15 mouse cellular contexts compared by ENCODE assay signal in the genomic region with DNA sequence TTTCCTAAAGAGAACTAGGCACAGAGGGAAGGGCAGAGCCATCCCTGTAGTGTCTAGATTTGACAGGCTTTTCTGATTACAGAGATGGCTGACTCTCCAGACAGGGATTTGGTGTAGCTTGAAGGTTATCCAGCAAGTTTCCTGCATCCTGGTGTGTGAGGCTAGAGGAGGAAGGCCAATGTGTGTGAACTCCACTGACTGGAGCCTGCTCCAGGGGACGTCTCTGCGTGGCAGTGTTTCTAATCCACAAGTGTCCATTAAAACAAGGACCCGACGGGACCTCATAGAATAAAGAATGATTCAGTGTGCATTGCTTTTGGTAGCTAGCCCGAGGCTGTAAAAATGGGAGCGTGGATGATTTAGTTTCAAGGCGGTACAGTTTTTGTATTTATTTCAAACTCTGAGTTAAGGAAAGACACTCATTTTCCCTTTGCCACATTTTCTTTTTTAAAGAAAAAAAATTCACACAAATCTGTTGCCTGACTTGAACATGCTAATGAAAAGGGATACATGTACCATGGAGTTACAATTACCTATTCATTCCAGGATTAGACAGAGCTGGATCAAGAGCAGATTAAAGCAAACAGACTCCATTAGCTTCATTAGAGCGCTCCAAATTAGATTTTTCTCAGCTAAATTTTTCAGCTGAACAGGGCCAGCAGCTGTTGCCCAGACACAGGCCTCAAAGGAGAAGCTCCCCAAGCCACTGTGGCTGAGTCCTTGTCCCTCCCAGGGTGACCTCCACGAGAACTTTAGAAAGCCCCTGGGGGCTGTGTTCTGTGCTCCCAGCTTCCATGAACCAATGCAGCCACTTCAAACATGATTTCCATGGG. TPM values are rescaled to one million over a fixed set of nuclear protein-coding genes. Genes with fewer than 3 reads are reported as not detected.
DNase-seq lines count a peak whose midpoint lies in the region; ATAC-seq lines count a peak whose summit lies in the region.
"Had no signal": no experiment of that assay in that cellular context is flagged by ENCODE, and none has a peak within 500 bp of the region (broad histone marks: within the 10 kb centered on the region; RNA-seq: fewer than 3 reads in every experiment).

No protein-coding gene starts in this region.

- no peak overlapping the region for H3K27ac ChIP-seq in heart, embryonic 10.5 days
- H3K27ac ChIP-seq in forebrain, embryonic 12.5 days, result peak overlapping the region; percentile 78
- H3K27ac ChIP-seq in midbrain, embryonic 11.5 days (ENCODE audit: low read depth, low read length), result 0 out of 2 replicates have a peak overlapping the region, but pooled peaks have one; percentile 0
- H3K27ac ChIP-seq: liver, embryonic 12.5 days; lung, embryonic 15.5 days had no signal

- H3K4me1 ChIP-seq in heart, embryonic 10.5 days, result no peaks in the 10 kb centered on the region
- H3K4me1 ChIP-seq in forebrain, embryonic 12.5 days, result peaks cover 18% of the 10 kb centered on the region
- H3K4me1 ChIP-seq in midbrain, embryonic 11.5 days (ENCODE audit: control insufficient read depth, insufficient read depth, low read length), result peaks cover 9% of the 10 kb centered on the region; the same call in 1 of the 2 replicates
- H3K4me1 ChIP-seq: liver, embryonic 12.5 days; lung, embryonic 15.5 days had no signal

- ATAC-seq in forebrain, embryonic 12.5 days (ENCODE audit: low FRiP score), result peak; percentile 58
- ATAC-seq in midbrain, embryonic 11.5 days (ENCODE audit: low FRiP score), result 0 out of 2 replicates have a peak, but pooled peaks have one; percentile 24
- ATAC-seq: liver, embryonic 12.5 days had no signal

- 71% methylated on average over 9 of the region's 9 CpGs for WGBS in heart, embryonic 10.5 days
- 16% methylated on average over 9 of the region's 9 CpGs for WGBS in forebrain, embryonic 12.5 days
- WGBS in midbrain, embryonic 11.5 days, result 51% methylated on average over 9 of the region's 9 CpGs

- no peaks in the 10 kb centered on the region for H3K9me3 ChIP-seq in heart, embryonic 10.5 days
- H3K9me3 ChIP-seq in forebrain, embryonic 12.5 days, result no peaks in the 10 kb centered on the region
- no peaks in the 10 kb centered on the region for H3K9me3 ChIP-seq in midbrain, embryonic 11.5 days (ENCODE audit: control insufficient read depth, low read length)
- H3K9me3 ChIP-seq: liver, embryonic 12.5 days; lung, embryonic 15.5 days had no signal

- H3K36me3 ChIP-seq in heart, embryonic 10.5 days, result no peaks in the 10 kb centered on the region
- H3K36me3 ChIP-seq in forebrain, embryonic 12.5 days (replicated peaks), result no peaks in the 10 kb centered on the region
- no peaks in the 10 kb centered on the region for H3K36me3 ChIP-seq in midbrain, embryonic 11.5 days (ENCODE audit: control insufficient read depth, insufficient read depth, low read length)
- H3K36me3 ChIP-seq: liver, embryonic 12.5 days; lung, embryonic 15.5 days had no signal

- H3K4me2 ChIP-seq in forebrain, embryonic 12.5 days, result no peak overlapping the region
- H3K4me2 ChIP-seq in midbrain, embryonic 11.5 days, result no peak overlapping the region
- H3K4me2 ChIP-seq: liver, embryonic 12.5 days; lung, embryonic 15.5 days had no signal

- H3K9ac ChIP-seq in forebrain, embryonic 12.5 days, result no peak overlapping the region
- no peak overlapping the region for H3K9ac ChIP-seq in midbrain, embryonic 11.5 days (ENCODE audit: low read length)
- H3K9ac ChIP-seq: liver, embryonic 12.5 days; lung, embryonic 15.5 days had no signal

- 0 out of 2 replicates have a peak, but pooled peaks cover 4% of the 10 kb centered on the region for H3K27me3 ChIP-seq in heart, embryonic 10.5 days (ENCODE audit: insufficient read depth, poor library complexity, severe bottlenecking)
- H3K27me3 ChIP-seq in forebrain, embryonic 12.5 days, result 0 out of 2 replicates have a peak, but pooled peaks cover 5% of the 10 kb centered on the region
- H3K27me3 ChIP-seq in midbrain, embryonic 11.5 days (ENCODE audit: control insufficient read depth, insufficient read depth, low read length), result no peaks in the 10 kb centered on the region
- H3K27me3 ChIP-seq: liver, embryonic 12.5 days; lung, embryonic 15.5 days had no signal

- no peak overlapping the region for H3K4me3 ChIP-seq in heart, embryonic 10.5 days
- no peak overlapping the region for H3K4me3 ChIP-seq in forebrain, embryonic 12.5 days (replicated peaks)
- H3K4me3 ChIP-seq in midbrain, embryonic 11.5 days (ENCODE audit: low read depth, low read length), result no peak overlapping the region
- H3K4me3 ChIP-seq: liver, embryonic 12.5 days; lung, embryonic 15.5 days had no signal

- peak; percentile 64 for DNase-seq in heart, adult 11 months
- no peak for DNase-seq in heart, embryonic 10.5 days (ENCODE audit: low spot score)
- peak; percentile 8 for DNase-seq in MN1 (ENCODE audit: low spot score)
- no peak for DNase-seq in midbrain, embryonic 11.5 days (ENCODE audit: low spot score, missing footprints)
- DNase-seq in spleen, postnatal 14 days (ENCODE audit: low spot score in 2 of 2), result no peak
- no peak for DNase-seq in right cerebral cortex, postnatal 10 days (ENCODE audit: low spot score in 2 of 2)
- no peak for DNase-seq in cerebellum, postnatal 14 days
- DNase-seq: cerebellum, adult 18-20 months; embryo, embryonic 11 days; kidney, adult 9 months; layer of hippocampus, adult 9-11 months; right cerebral cortex, postnatal 25 days had no signal

RNA-seq across cellular contexts. Expression of a gene that starts 11.5 kb away (rescaled TPM):
- 0.65 and 1.7 TPM in 2 replicates for polyA plus RNA-seq in heart, embryonic 10.5 days (2016; fragmentation: Nextera tagmentation; extraction: Ambion mirVana)
- polyA plus RNA-seq in forebrain, embryonic 12.5 days (2016; fragmentation: Nextera tagmentation; extraction: Ambion mirVana), result 37.5 and 38.6 TPM in 2 replicates
- polyA plus RNA-seq in midbrain, embryonic 11.5 days (2014; fragmentation: Nextera tagmentation; extraction: Ambion mirVana), result 11.2 and 12.5 TPM in 2 replicates

Comparison
In these comparisons a context has a peak if more than half of its experiments do, and no peak if none do; other contexts are left out.
1. DNase-seq: peak in heart, adult 11 months (single experiment) and MN1 (single experiment); none in heart, embryonic 10.5 days (single experiment), midbrain, embryonic 11.5 days (single experiment), spleen, postnatal 14 days (0 of 2), right cerebral cortex, postnatal 10 days (0 of 2) and cerebellum, postnatal 14 days (0 of 2).